Mouse (Mus musculus) kidney, adult 11 months (tissue): Measurements from ENCODE around the gene Zar1.
"Not testable (repeated sequence)": the region's sequence is repeated elsewhere in the genome, so short reads cannot be mapped to it uniquely, and the experiment has no call there.

Experiments used
- DNase-seq: peaks from one replicate; pipeline ENCODE4 v3.0.0; 2022

The Zar1 gene

DNA sequence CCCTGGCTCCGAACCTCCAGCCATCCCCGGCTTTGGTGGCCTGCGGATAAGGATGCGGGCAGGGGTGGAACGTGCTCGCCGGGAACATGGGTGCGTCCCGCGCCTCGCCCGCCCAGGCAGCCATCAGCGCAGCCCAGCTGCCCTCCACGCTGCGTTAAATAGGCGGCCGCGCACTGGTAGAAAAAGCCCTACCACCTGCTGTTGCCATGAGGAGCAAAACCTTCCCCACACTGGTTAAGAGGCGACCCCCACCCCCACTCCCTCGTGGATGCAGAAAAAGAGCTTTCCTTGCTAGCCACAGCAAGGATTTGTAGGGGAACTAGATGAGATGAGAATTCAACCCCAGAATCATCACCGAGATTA is at the start of gene Zar1:
Gene Zar1 (minus strand): TSS at position 285 of the 363 bp plus-strand sequence.
- DNase-seq = not testable (repeated sequence)

- no peak for DNase-seq
Observed at GRCm38 (mm10) chr5:72630026-72630425, 49.0 kb upstream of the Zar1 start.

GRCm38 (mm10) chr5:72621022-72621421 is 40.0 kb upstream of the Zar1 start:
- no peak for DNase-seq

DNA sequence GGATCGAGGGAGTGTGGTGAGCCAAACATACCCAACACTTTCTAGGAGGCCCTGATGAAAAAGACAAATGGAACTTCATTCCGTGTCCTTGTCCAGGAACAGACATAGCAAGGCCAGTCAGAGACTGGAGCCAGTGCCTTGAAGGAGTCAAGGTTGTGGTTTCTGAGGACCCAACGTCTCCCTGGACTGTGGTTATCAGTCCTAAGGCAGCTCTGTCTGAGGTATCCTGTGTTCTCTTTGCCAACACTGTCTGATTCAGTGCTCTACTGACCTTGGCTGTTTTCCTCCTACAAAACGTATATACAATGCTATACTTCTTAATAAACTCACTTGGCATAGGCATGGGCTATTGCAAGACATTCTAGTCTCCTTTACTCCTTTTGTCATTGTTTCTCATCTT is 36.4 kb upstream of the Zar1 start:
- DNase-seq = no peak

DNA sequence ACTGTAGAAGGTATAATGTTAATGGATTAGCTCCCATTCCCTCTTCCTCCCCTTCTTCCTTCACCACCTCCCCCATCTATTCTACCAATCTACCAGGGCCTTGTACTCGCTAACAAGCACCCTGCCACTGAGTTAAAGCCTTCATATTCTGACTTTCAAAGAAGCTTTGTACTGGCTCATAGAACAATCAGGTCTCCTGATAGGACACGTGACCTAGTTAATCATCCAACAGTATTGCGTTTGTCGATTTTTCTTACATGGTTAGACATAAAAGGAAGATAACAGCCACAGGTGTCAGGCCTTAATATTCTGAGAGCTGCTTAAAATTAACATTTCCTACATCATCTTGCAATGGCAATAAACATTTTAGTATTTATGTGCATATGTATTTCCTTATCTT is 22.1 kb upstream of the Zar1 start:
- no peak for DNase-seq

- peak; percentile 74 for DNase-seq
Observed at GRCm38 (mm10) chr5:72601006-72601405, 20.0 kb upstream of the Zar1 start.

DNA sequence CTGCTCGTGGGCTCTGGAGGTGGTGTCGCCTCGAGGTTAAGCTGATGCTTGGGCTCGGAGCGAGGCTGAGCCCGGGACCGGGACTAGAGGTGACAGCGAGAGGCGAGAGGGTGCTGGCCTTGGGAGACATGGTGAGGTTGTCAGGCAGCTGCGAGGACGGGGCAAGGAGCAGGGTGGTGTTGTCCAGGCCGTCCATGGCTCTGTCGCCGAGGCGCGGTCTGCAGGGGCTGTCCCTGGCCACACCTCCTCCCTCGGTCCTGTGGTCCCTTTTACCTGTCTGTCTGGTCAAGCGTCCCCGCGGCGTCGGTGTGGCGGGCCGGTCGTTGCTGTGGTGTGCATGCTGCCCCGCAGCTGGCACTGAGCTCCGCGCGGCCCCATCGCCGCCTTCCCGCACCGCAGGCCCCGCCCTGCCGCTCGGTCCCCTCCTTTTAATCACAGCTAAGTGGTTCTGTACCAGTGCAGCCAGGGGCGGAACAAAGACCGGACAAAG is 6.2 kb upstream of the Zar1 start, which contains the start of gene Gm5868:
Gene Gm5868 (minus strand): TSS at position 360 of the 490 bp plus-strand sequence.
- no peak for DNase-seq

GRCm38 (mm10) chr5:72586667-72587191 is 5.7 kb upstream of the Zar1 start:
- not testable (repeated sequence) for DNase-seq

GRCm38 (mm10) chr5:72586122-72586521 is 5.1 kb upstream of the Zar1 start:
- not testable (repeated sequence) for DNase-seq

GRCm38 (mm10) chr5:72580088-72580969 is 725 bp downstream of the Zar1 start:
- not testable (repeated sequence) for DNase-seq

DNA sequence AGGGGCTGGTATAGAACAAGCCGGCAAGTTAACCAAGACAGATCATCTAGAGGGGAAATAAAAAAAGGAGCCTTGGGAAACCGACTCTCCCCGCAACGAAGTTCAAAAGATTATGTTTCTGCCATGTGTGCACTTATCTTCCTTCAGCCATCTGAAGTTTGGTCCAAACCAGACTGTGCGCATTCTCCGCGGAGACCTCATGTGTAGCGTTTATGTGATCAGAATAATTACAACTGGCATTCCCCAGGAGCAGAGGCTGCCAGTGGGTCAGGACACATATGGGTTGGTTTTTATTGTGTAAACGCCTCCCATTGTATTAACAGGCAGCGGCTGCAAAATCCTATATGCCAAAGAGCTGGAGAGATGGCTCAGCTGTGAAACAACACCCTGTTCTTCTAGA is 1.5 kb downstream of the Zar1 start:
- DNase-seq = not testable (repeated sequence)

GRCm38 (mm10) chr5:72565621-72566020 is 15.4 kb downstream of the Zar1 start:
- DNase-seq = peak; percentile 31

DNA sequence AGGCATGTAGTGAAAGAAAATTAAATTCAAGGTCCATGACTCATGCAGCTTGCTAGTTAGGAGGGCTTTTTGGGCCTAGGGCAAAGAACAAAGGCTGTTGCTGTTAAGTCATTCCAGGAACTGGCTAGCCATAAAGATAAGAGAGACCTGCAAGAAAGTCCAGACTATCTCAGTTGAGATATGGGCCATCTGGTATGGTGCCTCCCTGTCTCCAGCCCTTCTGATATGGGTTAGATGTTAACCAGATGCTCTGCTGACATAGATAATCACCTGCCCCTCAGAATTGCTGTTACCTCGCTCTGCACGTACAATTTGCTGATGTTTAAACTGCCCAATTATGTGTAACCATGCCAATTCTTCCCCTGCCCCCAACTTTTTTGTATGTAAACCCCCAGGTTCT is 17.9 kb downstream of the Zar1 start:
- DNase-seq = not testable (repeated sequence)

DNA sequence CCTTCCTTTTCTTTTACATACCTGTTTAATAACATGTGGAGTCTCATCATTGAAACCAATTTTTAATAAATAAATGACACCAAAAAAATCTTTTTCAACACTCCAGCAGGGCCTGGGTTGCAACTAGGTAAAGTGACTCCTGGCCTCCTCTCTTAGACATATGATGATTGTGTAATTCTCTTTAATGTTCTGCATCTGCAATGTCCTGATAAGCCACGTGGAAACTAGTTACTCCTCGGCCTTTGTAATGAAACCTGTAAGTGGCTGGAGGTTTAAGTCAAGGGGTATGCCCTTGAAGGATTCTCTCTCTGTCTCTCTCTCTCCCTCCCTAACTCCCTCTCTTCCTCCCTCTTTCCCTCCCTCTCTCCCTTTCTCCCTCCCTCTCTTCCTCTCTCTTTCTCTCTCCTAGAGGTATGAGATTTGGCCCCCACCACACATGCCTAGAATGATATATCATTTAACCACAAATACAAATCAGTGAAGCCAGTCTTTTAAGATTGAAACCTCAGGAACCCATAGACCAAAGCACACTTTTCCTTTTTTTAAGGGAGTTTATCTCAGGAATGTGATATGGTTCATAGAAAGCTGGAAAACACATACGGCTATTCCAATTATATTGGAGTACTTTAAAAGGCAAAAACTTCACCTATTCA is 20.0 kb downstream of the Zar1 start:
- no peak for DNase-seq

- peak; percentile 96 for DNase-seq
Observed at GRCm38 (mm10) chr5:72559544-72560049, 21.5 kb downstream of the Zar1 start, which contains the start of gene Nfxl1. Gene Nfxl1 (minus strand): TSS chr5:72559684.

DNA sequence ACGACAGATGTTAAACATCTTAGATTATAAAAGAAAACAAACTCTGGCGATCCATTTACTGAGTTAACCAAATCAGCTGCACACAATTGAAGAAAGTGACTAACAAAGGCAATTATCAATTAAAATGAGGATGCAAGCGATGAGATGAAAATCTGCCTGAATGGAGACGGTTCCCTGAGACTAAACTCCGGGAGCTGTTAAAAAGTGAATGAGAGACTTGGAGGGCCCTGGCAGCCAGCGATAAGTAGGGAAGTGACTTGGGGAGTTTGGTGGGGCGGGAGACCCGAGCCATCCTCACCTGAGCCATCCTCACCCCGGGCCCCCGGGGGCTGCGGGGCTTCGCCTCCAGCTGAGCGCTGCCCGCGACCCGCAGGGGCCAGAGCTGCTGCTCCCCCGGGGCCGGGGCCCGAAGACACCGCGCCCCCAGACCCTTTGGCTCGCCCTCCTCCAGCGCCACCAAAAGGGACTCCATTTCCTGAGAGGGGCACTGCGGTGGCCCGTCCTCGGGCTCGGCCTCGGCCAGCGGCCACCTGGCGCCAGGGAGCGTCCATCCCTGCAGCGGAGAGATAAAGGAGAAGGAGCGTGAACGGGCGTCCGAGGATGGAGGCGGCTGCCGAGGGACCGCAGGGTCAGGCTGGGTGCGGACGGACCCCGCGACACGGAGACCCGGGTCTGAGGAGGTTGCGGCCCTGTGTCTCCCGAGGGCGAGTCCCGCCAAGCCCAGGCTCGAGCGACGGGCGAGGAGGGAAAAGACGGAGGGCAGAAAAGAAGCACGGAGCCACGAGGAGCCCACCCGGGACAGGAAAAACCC is 22.1 kb downstream of the Zar1 start:
- DNase-seq = no peak

DNA sequence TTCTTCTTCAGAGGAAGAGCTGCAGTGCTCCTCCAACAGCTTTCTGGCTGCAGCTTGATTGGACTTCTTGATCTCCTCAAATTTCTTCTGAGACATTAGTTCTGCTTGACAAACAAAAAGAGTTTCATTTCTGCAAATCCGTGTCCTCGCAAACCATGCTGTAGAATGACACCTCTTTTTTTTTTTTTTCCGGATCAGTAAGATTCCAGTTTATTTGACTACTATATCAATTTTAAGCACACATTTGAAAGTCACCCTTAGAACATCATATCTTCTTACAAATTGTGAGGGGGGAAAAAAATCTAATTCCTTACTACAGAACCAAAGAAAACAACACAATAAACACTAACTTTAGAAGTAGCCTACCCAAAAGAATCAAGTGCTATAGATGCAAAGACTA is 24.8 kb downstream of the Zar1 start:
- no peak for DNase-seq

- no peak for DNase-seq
Observed at GRCm38 (mm10) chr5:72551209-72551608, 29.8 kb downstream of the Zar1 start.

DNA sequence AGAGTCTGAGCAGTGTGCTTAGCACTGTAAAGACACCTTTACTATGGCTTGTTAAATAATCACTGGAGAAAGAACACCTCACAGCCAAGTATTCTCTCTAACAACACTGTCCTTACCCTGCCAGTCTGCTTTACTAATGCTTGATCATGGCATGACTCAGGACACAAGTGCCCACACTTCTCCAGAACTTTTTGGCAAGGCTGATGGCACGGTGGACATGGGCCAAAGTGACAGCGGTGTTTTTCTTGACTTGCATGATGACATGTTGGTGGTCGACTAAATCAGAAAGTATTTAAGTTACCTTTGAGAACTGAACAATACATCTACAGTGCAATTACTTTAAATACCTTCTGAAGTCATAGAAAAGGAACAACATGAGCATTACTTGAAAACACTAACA is 52.2 kb downstream of the Zar1 start:
- no peak for DNase-seq
